Mouse (Mus musculus) hindbrain, embryonic 11.5 days (tissue): ENCODE data around the gene Phlda2. TPM values are rescaled to one million over a fixed set of nuclear protein-coding genes. Genes with fewer than 3 reads are reported as not detected.

ENCODE experiments used
- ATAC-seq: fragments of 200-750 bp; cut with Nextera tagmentation; 2 replicates; pipeline ENCODE4 v1.8.0; 2017; ENCODE audit warnings: mild to moderate bottlenecking, moderate TSS enrichment, moderate library complexity; ENCODE audit not compliant: low FRiP score
- DNase-seq: peaks from one replicate; pipeline ENCODE4 v3.0.0-alpha.2; 2015; ENCODE audit warnings: low spot score
- H3K27ac ChIP-seq: fragments of 300-500 bp; sonication (generic); 2 replicates; pipeline ENCODE4 v1.5.1; 2014; ENCODE audit warnings: mild to moderate bottlenecking, low read depth, low read length
- H3K27me3 ChIP-seq: fragments of 300-500 bp; sonication (generic); 2 replicates; pipeline ENCODE4 v1.6.1; 2014; ENCODE audit warnings: mild to moderate bottlenecking, low read length, moderate library complexity, mixed read lengths; ENCODE audit not compliant: control insufficient read depth, insufficient read depth
- H3K36me3 ChIP-seq: fragments of 300-500 bp; sonication (generic); 2 replicates; pipeline ENCODE4 v1.6.1; 2014; ENCODE audit warnings: mild to moderate bottlenecking, low read length, moderate library complexity, mixed read lengths; ENCODE audit not compliant: control insufficient read depth, insufficient read depth
- H3K4me1 ChIP-seq: fragments of 300-500 bp; sonication (generic); replicated peaks from 2 replicates; pipeline ENCODE4 v1.6.1; 2014; ENCODE audit warnings: low read length, mixed read lengths; ENCODE audit not compliant: control insufficient read depth, insufficient read depth
- H3K4me2 ChIP-seq: fragments of 300-500 bp; sonication (generic); replicated peaks from 2 replicates; pipeline ENCODE4 v1.6.1; 2014; ENCODE audit warnings: mild to moderate bottlenecking, low read depth, low read length
- H3K4me3 ChIP-seq: fragments of 300-500 bp; sonication (generic); 2 replicates; pipeline ENCODE4 v1.5.1; 2014; ENCODE audit warnings: low read depth, low read length
- H3K9ac ChIP-seq: fragments of 300-500 bp; sonication (generic); 2 replicates; pipeline ENCODE4 v1.6.1; 2014; ENCODE audit warnings: low read depth, low read length
- H3K9me3 ChIP-seq: fragments of 300-500 bp; sonication (generic); 2 replicates; pipeline ENCODE4 v1.6.1; 2016; ENCODE audit warnings: low read length; ENCODE audit not compliant: control insufficient read depth
- WGBS: fragments of 180-500 bp; shearing (Covaris S2); extraction: QIAGEN DNeasy Blood & Tissue Kit; methylation state at CpG from one replicate; pipeline ENCODE4 v1.1.7; 2014; 5-methylcytosine and 5-hydroxymethylcytosine counted together
- polyA plus RNA-seq: library from polyadenylated mRNA; unstranded; fragments of >200 nt; fragmentation: Nextera tagmentation; extraction: Ambion mirVana; gene quantifications from 2 replicates; pipeline ENCODE4 v1.2.1, GENCODE M21; 2014

The Phlda2 gene
- polyA plus RNA-seq, 1 experiment from 2014 or later: 1.3 TPM

GRCm38 (mm10) chr7:143506675-143507074 lies 3.7 kb upstream of the Phlda2 start:
- Histone ChIP-seq H3K9me3 (no peaks in the 10 kb centered on the region), H3K27me3 (peaks cover 29% of the 10 kb centered on the region), H3K36me3 (no peaks in the 10 kb centered on the region), H3K4me3 (no peak overlapping the region), H3K9ac (no peak overlapping the region), H3K4me2 (no peak overlapping the region), H3K27ac (no peak overlapping the region), H3K4me1 (no peaks in the 10 kb centered on the region)
- no peak for ATAC-seq
- WGBS: 32% methylated on average over 7 of the region's 7 CpGs
- DNase-seq: peak; percentile 69

GRCm38 (mm10) chr7:143506271-143506670 lies 3.3 kb upstream of the Phlda2 start:
- no peak overlapping the region for H3K27ac ChIP-seq
- no peak overlapping the region for H3K4me2 ChIP-seq
- H3K9ac ChIP-seq: no peak overlapping the region
- peaks cover 33% of the 10 kb centered on the region for H3K27me3 ChIP-seq
- ATAC-seq (no peak), DNase-seq (no peak)
- no peaks in the 10 kb centered on the region for H3K36me3 ChIP-seq
- WGBS: 65% methylated on average over 7 of the region's 7 CpGs
- no peaks in the 10 kb centered on the region for H3K9me3 ChIP-seq
- no peaks in the 10 kb centered on the region for H3K4me1 ChIP-seq
- no peak overlapping the region for H3K4me3 ChIP-seq

GRCm38 (mm10) chr7:143505823-143506222 lies 2.9 kb upstream of the Phlda2 start:
- peaks cover 37% of the 10 kb centered on the region for H3K27me3 ChIP-seq
- no peak overlapping the region for H3K9ac ChIP-seq
- H3K36me3 ChIP-seq: no peaks in the 10 kb centered on the region
- 25% methylated on average over 11 of the region's 11 CpGs for WGBS
- H3K4me3 ChIP-seq: no peak overlapping the region
- H3K4me1 ChIP-seq: no peaks in the 10 kb centered on the region
- H3K9me3 ChIP-seq: no peaks in the 10 kb centered on the region
- DNase-seq (peak; percentile 76), ATAC-seq (no peak)
- H3K4me2 ChIP-seq: no peak overlapping the region
- no peak overlapping the region for H3K27ac ChIP-seq

- Histone ChIP-seq H3K9ac (no peak overlapping the region), H3K4me1 (no peaks in the 10 kb centered on the region), H3K4me3 (no peak overlapping the region), H3K4me2 (no peak overlapping the region), H3K27ac (no peak overlapping the region), H3K36me3 (no peaks in the 10 kb centered on the region), H3K27me3 (peaks cover 41% of the 10 kb centered on the region), H3K9me3 (no peaks in the 10 kb centered on the region)
- 85% methylated on average over 2 of the region's 2 CpGs for WGBS
- no peak for DNase-seq
- ATAC-seq: no peak
Measured at GRCm38 (mm10) chr7:143505411-143505810, 2.5 kb upstream of the Phlda2 start.

- Histone ChIP-seq H3K27me3 (peaks cover 44% of the 10 kb centered on the region), H3K4me1 (no peaks in the 10 kb centered on the region), H3K36me3 (no peaks in the 10 kb centered on the region), H3K27ac (no peak overlapping the region), H3K4me2 (no peak overlapping the region), H3K9me3 (no peaks in the 10 kb centered on the region), H3K9ac (no peak overlapping the region), H3K4me3 (no peak overlapping the region)
- WGBS: 78% methylated on average over 6 of the region's 6 CpGs
- no peak for DNase-seq
- no peak for ATAC-seq
Measured at GRCm38 (mm10) chr7:143503926-143504325, 976 bp upstream of the Phlda2 start.

GRCm38 (mm10) chr7:143501643-143502417 lies 1.1 kb downstream of the Phlda2 start:
- Histone ChIP-seq H3K27ac (no peak overlapping the region), H3K27me3 (peaks cover 44% of the 10 kb centered on the region), H3K36me3 (no peaks in the 10 kb centered on the region), H3K9ac (peak overlapping the region; percentile 27; the same call in 1 of the 2 replicates), H3K9me3 (no peaks in the 10 kb centered on the region), H3K4me2 (peak overlapping the region; percentile 51), H3K4me3 (peak overlapping the region; percentile 34), H3K4me1 (no peaks in the 10 kb centered on the region)
- DNase-seq (peak; percentile 65), ATAC-seq (no peak)
- WGBS: 5% methylated on average over 55 of the region's 55 CpGs

GRCm38 (mm10) chr7:143500912-143501311 lies 2.0 kb downstream of the Phlda2 start:
- Histone ChIP-seq H3K9me3 (no peaks in the 10 kb centered on the region), H3K36me3 (no peaks in the 10 kb centered on the region), H3K9ac (no peak overlapping the region), H3K4me2 (no peak overlapping the region), H3K4me3 (no peak overlapping the region), H3K27ac (no peak overlapping the region), H3K4me1 (no peaks in the 10 kb centered on the region), H3K27me3 (peaks cover 44% of the 10 kb centered on the region)
- 43% methylated on average over 2 of the region's 2 CpGs for WGBS
- DNase-seq: no peak
- ATAC-seq: no peak

- Histone ChIP-seq H3K36me3 (no peaks in the 10 kb centered on the region), H3K9me3 (no peaks in the 10 kb centered on the region), H3K27ac (no peak overlapping the region), H3K4me2 (no peak overlapping the region), H3K9ac (no peak overlapping the region), H3K4me3 (no peak overlapping the region), H3K27me3 (peaks cover 34% of the 10 kb centered on the region), H3K4me1 (no peaks in the 10 kb centered on the region)
- ATAC-seq (no peak), DNase-seq (no peak)
- WGBS: 87% methylated on average over 4 of the region's 4 CpGs
Measured at GRCm38 (mm10) chr7:143498584-143498983, 4.4 kb downstream of the Phlda2 start.
